Mouse (Mus musculus): ENCODE results near the gene Prex1. TPM values are rescaled to one million over a fixed set of nuclear protein-coding genes. Genes with fewer than 3 reads are reported as not detected.

The Prex1 gene
- total RNA-seq, 2 experiments from 2014 or later, result 91.3 to 104 TPM

- DNase-seq (ENCODE audit: low spot score in 2 of 2), result no peak
Measured at GRCm38 (mm10) chr2:166615338-166616075, 98.1 kb downstream of the Prex1 start.

DNA sequence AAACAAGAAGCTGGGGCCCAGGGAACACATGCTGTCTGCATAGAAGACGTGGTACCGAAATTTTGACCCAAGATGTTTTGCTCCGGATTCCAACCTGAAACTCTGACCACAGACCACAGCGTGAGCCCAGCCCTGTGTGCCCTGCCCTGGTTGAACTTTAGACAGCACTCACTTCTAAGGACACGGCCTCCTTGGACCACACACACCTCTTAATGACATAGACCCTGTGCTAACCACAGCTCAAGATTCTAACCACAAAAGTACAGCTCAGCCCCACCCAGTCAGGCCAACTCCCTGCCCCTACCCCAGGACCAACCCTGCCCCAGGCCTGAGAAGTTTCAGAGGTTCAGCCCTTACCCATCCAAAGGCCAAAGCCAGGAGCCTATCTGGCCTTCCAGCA, 103.4 kb downstream of the Prex1 start:
- no peak for DNase-seq (ENCODE audit: low spot score in 2 of 2)

- no peak for DNase-seq (ENCODE audit: low spot score in 2 of 2)
Measured at GRCm38 (mm10) chr2:166608509-166608908, 105.1 kb downstream of the Prex1 start.

DNA sequence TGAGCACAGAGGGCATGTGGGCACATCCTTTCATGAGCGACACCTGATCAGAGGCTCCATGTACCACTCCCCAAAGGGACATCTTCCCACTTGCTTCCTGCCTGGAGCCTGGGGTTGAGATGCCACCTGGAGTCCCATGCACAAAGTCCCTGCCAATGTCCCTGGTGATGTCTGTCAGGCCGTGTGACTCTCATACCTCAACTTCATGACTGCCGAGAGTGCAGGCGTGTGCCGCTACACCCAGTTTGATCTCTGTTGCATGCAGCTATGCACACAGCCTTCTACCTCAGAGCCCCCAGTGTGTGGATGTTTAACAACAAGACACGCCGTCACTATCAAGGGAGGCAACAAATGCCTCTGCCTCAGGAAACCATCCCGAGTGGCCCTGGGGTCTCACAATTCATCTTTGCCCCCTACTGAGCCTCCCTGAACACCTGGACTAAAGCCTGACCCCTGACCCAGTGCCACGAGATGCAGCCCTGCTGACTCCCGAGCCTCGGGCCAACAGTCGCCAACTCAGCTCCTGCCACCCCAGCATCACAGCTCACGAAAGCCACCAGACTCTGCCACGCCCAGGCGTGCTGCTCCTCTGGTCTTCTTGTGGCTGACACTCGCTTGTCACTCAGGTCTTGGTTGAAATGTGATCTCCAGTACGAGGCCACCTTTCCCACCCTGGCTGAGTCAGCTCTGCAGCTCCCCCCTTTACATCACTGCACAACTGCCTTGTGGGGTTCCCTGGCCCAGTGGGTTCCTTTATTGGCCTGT, 107.0 kb downstream of the Prex1 start:
- DNase-seq (ENCODE audit: low spot score in 2 of 2), result no peak

DNA sequence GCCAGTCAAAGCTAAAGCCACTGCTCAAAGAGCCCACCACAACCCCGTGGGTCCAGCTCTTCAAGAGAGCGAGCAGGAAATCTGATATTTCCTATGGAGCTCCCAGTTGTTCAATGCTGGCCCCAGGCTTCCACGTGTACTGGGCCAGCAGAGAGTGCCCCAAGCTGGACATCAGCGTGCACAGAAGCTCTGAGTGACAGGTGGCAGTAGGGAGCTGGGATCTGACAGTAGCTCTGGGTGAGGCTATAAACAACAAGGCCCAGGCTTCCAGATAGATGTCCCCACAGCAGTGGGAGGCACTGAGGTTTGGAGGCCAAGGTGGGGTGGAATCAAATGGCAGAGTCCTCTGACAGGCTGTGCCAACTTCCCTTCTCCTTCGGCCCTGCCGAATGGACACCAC, 107.6 kb downstream of the Prex1 start:
- DNase-seq (ENCODE audit: low spot score in 2 of 2), result no peak

DNA sequence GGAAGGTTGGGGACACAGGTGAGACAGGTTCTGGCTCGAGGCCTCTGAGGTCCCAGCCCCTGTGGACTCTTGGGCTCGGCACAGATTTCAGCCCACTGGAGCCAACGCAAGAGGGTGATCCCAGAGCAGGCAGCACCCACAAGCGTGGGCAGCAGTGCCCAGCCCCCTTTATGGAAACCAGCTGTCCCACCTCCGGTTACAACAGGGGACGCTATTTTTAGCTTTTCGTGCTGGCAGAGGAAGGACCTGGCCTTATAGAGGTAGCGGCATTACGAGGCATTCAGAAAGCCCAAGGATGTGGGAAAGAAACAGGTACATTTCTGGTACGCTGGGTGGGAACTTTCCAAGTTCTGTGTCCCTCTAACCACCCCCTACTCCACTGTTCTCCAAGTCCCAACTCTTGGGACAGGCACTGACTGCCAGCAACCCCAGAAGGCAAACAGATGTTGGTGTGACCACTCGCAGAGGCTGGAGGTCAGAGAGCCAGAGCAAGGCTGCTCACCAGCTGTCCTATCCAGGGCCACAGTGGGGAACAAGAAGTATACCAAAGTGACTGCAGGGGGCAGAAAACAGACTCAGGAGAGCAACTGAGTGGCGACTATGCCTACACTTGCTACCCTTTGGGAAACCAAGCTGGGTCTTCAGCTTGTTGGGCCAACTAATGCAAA, 108.3 kb downstream of the Prex1 start:
- DNase-seq (ENCODE audit: low spot score in 2 of 2), result no peak

DNA sequence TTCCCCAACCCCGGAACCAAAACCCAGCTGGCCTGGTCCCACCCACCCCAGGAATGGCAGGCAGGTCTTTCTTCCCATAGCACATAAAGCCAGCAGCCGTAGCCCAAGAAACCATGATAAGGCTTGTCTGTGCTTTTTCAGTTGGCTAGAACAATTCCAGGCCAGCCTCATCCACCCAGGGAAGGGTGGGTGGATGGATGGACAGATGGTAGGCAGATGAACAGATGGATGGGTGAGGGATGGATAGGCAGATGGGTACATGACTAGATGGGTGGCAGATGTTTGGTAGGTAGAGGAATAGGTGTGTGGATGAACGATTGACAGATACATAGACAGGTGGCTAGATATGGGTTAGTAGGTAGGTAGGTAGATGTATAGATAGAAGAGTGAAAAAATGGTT, 110.7 kb downstream of the Prex1 start:
- DNase-seq (ENCODE audit: low spot score in 2 of 2), result peak; percentile 43 to 52

GRCm38 (mm10) chr2:166601420-166601819, 112.2 kb downstream of the Prex1 start:
- DNase-seq (ENCODE audit: low spot score in 2 of 2), result no peak

DNA sequence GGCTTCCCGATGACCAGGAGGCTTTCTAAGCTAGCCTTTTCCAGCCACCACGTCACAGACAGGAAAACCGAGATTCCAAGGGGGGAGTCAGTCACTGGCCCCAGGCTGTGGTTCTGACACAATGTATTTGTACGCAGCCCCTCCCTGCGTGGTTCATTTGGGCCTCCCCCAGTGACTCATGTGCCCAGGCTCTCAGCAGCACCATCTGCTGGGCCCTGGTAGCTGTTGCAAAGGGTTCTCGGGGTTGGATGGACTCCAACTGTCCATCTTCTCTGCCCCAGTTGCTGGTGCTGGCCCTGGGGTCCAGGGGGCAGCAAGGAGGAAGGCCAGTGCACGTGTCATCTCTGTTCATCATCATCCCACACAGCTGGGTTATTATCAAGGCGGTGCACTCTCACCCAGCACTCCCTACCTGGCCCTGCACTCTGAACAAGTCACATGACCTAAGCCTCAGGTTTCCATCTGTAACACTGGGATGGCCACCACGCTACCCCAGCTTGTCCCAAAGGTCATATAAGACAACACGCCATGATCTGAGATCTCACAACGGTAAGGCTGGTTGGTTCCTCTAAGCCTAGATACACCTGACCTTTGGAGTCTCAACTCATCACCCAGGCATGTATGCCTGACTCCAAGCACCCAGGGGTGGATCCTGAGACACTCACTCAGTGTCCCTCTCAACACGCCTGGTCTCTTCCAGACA, 115.0 kb downstream of the Prex1 start:
- no peak for DNase-seq (ENCODE audit: low spot score in 2 of 2)

DNA sequence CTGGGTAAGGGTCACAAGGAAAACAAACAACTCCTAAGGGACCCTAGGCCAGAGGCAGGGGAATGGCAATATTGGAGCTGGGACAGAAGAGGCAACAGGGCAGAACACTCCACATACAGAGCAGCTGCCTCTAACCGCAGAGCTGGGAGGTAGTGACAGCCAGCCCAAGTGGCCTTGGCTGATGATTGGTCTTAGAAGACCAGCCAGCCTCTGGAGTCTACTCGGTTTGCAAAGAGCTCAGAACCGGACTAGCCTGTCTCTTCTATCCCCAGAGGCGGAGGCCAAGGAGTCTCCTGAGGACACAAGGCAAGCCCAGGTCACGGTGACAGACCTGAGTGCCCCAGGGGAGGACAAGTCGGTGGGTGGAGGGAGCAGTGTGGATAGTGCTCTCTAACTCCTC, 115.9 kb downstream of the Prex1 start:
- DNase-seq (ENCODE audit: low spot score in 2 of 2), result no peak

DNA sequence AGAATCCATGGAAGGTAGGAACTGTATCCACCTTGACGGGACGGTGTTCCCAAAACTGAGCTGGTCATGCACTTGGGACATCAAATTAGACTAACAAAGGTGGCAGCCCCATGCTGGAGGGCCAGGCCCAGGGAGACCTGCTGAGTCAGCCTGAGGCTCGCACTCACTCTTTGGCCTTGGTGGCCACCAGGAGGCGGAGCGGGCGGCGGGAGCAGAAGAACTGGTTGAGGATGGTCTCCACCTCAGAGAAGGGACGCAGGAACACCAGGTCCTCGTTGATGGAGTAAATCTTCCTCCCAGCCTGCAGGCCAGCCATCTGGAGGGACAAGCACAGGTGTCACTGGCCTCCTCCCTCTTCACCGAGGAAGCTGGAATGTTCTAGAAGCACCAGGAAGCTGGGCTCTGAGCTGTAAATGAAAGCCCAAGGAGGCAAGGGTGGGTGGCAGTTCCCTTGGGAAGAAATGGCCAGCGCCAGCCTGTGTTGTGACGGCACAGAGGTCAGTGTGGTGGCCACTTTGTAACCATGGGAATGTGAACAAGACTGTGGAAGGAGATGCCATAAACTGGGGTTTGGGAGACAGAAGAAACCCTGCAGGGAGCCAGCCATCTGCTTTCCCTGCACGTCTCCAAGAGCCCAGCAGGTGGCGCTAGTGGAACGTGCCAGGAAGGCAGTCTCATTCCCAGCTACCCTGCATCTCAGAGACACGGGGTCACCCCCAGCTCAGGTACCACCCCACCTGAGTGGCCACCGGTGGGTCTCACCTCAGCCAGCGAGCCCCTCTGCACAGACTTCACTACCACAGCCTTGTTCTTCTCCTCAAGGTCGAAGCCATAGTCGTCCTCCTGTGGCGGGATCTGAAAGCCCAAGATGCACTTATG, 121.4 kb downstream of the Prex1 start:
- DNase-seq (ENCODE audit: low spot score in 2 of 2), result peak; percentile 84 to 87

GRCm38 (mm10) chr2:166584491-166584890, 129.1 kb downstream of the Prex1 start:
- DNase-seq (ENCODE audit: low spot score in 2 of 2), result no peak

- no peak for DNase-seq (ENCODE audit: low spot score in 2 of 2)
Measured at GRCm38 (mm10) chr2:166583292-166583691, 130.3 kb downstream of the Prex1 start.

GRCm38 (mm10) chr2:166581881-166582583, 131.6 kb downstream of the Prex1 start:
- DNase-seq (ENCODE audit: low spot score in 2 of 2), result peak; percentile 62 to 66

DNA sequence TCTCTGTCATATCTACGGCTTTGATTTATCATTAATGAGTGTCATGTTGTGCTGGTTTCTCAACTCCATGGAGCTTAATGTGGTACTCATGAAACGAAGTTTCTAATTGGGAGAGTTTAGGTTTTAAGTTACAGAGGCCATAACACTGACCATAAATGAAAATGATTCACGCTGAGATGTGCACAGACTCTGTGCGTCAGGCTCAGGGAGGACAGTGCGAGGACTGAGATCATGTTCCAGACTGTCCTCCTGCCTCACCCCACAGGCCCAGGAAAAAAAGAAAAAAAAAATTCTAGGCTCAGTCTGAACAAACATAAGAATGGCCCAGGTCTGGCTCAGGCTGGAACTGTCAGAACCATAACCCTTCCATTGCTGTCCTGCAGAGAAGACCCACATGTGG, 133.8 kb downstream of the Prex1 start:
- no peak for DNase-seq (ENCODE audit: low spot score in 2 of 2)

DNA sequence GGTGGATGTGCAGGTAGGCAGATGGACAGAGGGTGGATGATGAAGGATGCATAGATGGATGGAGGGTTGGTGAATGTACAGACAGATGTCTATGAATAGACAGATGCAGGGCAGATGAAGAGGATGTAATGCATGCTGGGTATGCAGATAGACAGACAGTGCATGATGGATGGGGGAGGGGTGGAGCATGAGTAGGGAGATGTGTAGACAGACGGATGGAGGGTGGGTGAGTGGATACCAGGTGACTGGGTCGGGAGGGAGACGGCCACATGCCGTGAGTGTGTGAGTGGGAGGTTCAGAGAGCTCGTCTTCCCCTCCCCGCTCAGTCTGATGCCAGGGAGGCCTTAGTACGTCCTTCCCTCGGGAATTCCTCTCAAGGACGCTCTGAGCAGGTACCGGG, 134.3 kb downstream of the Prex1 start:
- DNase-seq (ENCODE audit: low spot score in 2 of 2), result peak in 1 of 2 experiments; percentile 31

DNA sequence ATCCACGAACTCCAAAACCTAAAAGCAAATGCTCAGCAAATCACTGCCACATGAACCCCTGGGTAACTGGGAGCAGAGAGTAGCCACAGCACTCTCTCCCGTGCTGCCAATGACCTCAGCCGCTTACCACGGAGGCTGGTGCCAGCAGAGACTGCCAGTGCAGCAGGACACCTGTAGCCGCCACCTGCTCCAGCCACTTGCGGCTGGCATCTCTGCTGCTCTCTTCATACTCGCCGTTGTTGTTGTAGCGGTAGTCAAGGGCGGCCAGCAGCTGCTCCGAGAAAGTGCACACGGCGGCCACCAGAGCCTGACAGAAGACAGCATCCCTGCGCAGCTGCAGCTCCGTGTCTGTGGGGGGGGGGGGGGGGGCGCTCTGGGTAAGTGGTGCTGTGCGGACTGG, 138.2 kb downstream of the Prex1 start:
- DNase-seq (ENCODE audit: low spot score in 2 of 2), result no peak

GRCm38 (mm10) chr2:166574934-166575333, 138.7 kb downstream of the Prex1 start:
- peak; percentile 67 to 74 for DNase-seq (ENCODE audit: low spot score in 2 of 2)

DNA sequence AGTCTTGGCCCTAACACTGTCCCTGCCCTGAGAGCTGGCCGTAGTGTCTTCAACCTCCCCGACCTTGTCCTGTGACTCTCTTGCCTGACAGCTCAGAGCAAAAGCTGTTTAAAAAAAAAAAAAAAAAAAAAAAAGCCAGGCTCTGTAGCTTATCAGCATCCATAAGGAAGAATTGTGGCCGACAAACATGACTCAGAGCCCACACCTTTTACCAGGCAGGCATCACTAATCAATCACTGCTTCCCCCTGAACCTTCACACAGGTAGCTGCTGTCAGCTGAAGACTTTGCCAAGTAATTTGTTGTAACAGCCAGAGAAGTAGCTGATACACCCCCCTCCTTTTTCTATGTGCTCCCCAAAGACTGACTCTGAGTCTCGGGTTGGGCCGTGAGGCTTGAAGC, 140.0 kb downstream of the Prex1 start:
- no peak for DNase-seq (ENCODE audit: low spot score in 2 of 2)

DNA sequence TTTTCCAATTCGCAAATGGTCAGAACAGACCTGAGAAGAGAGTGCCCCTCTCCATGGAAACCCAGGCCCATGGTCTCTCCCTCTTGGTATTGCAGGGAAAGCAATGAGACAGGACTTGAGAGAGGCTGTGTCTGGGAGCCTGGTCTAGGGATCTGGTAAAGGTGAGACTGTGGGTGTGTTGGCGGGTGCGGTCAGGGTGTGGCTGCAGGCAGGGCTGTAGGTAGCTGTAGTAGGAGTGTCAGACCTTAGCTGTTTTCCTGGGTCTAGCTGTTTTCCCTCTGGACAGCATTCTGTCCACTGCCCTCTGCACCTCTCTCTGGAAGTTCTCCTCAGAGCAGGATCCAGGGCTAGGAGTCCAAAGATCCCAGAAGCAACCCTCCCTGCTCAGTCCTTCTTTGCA, 141.3 kb downstream of the Prex1 start:
- DNase-seq (ENCODE audit: low spot score in 2 of 2), result no peak

Data from left cerebral cortex, adult 18-20 months (tissue).